Mouse (Mus musculus): Measurements from ENCODE around the gene Vsir.

Gene Vsir

GRCm38 (mm10) chr10:60346701-60347405 is at the start of gene Vsir:
TSS of gene Vsir (plus strand) at chr10:60346851.
- DNase-seq (ENCODE audit: low spot score), result peak; percentile 34

DNA sequence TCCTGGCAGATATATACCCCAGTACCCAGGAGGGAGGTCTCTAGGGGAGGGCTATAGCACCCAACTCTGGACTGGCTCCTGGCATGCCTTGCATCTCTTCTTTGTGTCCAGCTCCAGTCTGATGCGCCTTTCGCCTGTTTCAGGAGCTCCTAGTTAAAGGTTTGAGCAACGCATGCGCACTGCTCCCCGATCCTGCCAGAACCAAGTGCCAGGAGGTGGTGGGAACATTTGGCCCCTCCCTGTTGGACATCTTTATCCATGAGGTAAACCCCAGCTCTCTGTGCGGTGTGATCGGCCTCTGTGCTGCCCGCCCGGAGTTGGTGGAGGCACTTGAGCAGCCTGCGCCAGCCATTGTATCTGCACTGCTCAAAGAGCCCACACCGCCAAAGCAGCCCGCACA is 47.0 kb upstream of the Vsir start:
- no peak for DNase-seq (ENCODE audit: low spot score)

DNA sequence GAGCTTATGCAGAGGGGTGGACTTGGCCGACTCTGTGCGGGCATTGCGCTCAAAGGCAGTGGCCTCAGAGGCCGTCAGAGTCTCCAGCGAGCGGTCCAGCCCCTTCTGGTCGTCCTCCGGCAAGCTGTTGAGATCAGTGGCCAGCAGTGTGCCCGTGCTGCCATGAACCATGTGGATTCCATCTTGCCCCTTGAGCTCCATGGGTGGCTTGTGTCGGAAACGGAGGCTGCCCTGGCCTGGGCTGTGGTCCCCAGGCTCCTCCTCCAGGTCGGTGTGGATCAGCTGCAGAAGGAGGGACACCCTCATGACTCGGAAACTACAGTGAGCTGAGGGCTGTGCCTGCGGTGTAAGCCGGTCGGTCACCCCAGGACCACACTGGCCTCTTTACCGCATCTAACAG is 43.2 kb upstream of the Vsir start:
- DNase-seq (ENCODE audit: low spot score), result no peak

GRCm38 (mm10) chr10:60304854-60305628 is 41.6 kb upstream of the Vsir start:
- DNase-seq (ENCODE audit: low spot score), result peak; percentile 34

DNA sequence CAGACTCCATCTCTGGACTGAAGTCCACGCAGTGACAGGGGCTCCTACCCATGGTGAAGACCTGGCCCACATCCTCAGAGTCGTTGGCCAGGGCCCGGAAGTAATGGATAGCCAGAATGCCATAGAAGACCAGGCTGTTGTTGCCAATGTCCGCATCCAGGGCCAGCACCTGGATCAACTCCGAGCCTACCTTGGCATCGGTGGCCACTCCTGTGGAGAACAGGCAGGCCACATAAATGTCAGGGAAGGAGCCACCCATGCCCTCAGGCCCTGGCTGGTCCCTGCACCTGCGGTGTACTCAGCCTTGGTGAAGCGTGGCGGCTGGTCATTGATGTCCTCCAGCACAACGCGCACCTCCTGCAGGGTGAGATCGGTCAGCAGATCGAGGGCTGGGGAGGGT is 36.0 kb upstream of the Vsir start:
- no peak for DNase-seq (ENCODE audit: low spot score)

GRCm38 (mm10) chr10:60313606-60314005 is 33.0 kb upstream of the Vsir start:
- DNase-seq (ENCODE audit: low spot score), result no peak

GRCm38 (mm10) chr10:60316166-60316565 is 30.5 kb upstream of the Vsir start:
- DNase-seq (ENCODE audit: low spot score), result no peak

DNA sequence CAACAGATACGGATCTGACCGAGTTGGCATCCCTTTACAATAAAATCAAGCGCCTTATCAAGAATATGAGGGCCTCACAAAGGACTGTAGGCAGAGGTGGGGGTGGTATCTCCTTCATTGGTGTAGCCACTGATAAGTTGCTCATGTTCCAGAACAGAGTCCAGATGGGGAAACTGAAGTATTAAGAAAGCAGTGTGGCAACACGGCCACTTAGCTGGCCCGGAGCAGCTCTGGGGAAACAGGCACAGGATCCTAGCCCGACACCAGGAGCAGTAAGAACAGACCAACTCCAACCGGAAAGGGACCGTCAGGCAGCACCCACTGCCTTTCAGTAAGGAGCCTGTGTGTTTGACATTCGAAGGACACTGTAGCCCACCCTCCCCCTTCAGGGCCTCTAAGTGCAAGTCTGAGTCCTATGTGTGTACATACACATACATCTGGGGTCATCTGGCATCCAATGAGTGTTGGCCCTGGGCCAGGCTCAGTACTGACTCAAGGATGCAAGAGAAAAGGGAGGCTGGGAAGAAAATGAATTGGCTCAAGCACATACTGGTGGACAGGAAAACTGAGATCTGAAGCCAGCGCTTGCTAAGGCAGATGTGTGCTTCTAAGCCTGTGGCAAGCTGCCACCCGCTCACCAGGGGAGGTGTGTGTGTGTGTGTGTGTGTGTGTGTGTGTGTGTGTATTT is 17.5 kb upstream of the Vsir start:
- no peak for DNase-seq (ENCODE audit: low spot score)

- DNase-seq (ENCODE audit: low spot score), result no peak
Observed at GRCm38 (mm10) chr10:60334583-60334982, 12.1 kb upstream of the Vsir start.

DNA sequence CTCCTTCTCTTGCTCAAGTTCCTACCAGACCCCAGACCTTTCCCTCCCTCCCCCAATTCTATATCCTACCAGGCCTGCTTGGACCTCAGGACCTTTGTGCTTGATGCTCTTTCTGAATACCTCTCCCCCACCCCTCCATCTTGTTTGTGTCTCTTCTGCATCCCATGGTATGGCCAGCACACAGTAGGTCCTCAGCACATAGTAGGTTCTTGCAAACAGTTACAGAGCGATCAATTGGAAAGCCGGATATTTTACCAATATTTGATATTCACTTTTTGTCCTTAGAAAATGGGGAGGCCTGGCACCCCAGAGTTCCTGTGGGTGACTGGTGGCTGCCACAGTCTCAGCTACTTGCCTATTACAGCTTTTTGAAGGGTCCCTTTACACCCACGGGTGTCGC is 11.6 kb upstream of the Vsir start:
- DNase-seq (ENCODE audit: low spot score), result no peak

DNA sequence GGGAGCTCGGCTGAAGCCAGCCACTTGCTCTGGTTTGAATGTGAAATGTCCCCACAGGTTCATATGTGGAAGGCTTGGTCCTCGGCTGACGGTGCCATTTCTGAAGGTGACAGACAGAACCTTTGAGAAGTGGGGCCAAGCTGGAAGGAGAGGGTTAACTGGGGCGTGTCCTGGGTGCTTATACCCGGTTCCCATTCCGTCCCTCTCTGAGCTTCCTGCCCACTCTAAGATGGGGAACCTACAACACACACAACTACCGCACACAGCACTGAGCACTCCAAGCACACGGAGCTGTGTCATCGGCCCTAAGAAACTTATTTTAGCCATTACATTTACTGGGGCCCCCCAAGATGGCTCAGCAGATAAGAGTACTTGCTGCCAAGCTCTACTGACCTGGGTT is 5.1 kb upstream of the Vsir start:
- DNase-seq (ENCODE audit: low spot score), result no peak

DNA sequence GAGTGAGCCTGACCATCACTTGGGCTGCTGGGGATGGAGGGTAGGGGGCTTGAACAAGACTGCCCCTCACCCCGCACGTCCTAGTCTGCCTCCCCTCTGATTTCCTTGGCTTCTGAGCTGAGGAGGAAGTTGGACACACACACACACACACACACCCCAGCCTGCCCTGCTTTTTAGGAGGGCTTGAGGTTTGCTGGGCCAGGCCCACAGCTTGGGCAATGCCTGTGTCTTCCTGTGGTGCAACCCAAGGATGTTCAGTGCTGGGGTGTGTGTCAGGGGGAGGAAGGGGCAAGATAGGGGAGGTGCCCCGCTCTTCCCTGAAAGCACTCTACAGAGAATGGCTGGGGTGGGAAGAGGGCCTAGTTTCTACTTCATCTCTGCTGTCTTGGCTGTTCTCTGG is 2.5 kb upstream of the Vsir start:
- DNase-seq (ENCODE audit: low spot score), result no peak

DNA sequence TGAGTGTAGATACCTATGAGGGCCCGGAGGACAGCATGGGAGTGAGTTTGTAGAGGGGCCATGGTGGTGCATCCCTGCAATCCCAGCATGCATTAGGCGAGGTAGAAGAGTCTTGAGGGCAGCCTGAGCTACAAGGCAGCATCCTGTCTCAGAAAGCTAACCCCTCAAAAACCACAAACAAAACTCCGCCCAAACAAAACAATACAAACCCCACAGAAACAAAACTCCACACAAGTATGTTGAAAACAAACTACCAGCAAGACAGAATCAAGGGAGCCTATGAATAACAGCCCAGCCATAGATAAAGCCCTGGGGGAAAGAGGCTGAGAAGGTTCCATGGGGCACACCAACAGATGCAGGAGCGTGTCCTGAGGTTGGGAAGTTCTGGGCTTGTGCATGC is 595 bp upstream of the Vsir start:
- no peak for DNase-seq (ENCODE audit: low spot score)

- no peak for DNase-seq (ENCODE audit: low spot score)
Observed at GRCm38 (mm10) chr10:60347768-60348610, 1.3 kb downstream of the Vsir start.

DNA sequence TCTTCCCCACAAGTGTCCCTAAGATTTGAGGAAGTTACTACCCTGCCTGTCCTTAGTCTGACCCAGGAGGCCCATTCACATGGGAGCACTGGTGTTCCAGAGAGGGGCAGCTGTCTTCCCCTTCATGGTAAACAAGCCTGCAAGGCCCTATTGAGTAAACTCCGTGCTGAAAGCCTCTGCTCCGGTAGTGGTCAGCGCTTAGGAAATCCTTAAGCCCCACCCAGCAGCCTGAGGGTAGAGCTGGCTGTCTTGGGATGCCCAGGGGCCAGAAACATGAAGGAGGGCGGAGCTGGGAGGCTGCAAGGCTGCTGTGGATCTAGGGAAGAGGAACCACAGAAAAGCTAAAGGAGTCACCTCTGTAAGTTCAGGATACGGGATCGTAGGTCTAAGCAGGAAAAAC is 2.4 kb downstream of the Vsir start:
- DNase-seq (ENCODE audit: low spot score), result no peak

GRCm38 (mm10) chr10:60349644-60350043 is 3.0 kb downstream of the Vsir start:
- no peak for DNase-seq (ENCODE audit: low spot score)

DNA sequence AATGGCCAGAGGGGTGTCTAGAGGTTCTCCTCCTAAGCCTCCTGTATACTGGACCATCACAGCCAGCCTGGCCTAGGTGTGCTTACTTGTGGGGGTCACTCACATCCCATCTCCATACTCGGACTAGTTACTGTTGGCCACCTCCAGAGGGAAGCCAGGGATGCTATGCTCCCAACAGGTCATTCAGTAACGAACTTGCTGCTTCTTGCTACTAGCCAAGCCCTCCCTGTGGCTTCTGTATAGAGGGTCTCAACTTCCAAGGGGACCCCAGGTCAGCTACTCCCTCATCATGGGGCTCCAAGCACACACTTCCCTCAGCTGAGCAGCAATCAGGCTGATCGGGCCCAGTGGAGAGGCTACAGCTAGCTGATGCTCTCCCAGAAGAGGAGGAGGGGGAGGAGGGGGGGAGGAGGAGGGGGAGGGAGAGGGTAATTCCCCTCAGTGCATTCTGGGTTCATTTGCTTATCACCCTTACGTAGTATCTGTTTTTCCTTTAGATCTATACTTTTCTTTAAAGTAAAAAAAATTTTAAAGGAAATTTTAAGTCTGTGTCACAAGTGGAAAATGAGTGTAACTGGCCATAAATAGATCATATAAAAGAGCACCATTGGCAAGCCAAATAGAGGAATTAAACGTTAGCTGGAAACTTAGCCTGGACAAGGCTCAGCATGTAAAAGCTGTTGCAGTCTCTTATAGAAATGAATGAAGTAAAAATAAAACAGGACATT is 3.6 kb downstream of the Vsir start:
- DNase-seq (ENCODE audit: low spot score), result no peak

- DNase-seq (ENCODE audit: low spot score), result peak; percentile 82
Observed at GRCm38 (mm10) chr10:60350805-60351167, 4.1 kb downstream of the Vsir start.

DNA sequence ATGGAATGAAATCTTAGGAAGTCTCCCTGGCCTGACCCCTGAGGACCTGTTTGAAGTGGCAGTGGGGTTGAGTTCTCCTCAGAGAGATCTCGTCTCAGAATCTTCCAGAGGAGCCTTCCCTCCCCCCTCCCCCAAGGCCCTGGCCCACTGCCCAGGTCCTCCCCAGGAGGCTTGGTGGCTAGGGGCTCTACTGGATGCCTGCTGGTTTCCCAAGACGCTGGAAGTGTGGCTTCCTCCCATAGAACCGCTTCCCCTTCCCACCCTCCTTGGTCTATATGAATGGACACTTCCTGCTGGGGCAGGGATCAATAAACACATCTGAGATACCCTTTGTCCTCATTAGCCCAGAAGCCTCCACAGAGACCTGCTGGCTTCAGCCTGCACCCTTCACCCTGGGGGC is 4.6 kb downstream of the Vsir start:
- no peak for DNase-seq (ENCODE audit: low spot score)

GRCm38 (mm10) chr10:60351761-60352455 is 5.3 kb downstream of the Vsir start:
- DNase-seq (ENCODE audit: low spot score), result peak; percentile 38
